Mouse (Mus musculus): ENCODE data around the gene Il17rd. TPM values are rescaled to one million over a fixed set of nuclear protein-coding genes. Genes with fewer than 3 reads are reported as not detected.

Gene Il17rd
- polyA plus RNA-seq, 1 experiment from 2014 or later, result 4.7 TPM

Other genes starting within 250 kb of the Il17rd start
- 0.12 TPM in 1 of 2 replicates, not detected in the other for gene Asb14, start 144.4 kb upstream of the Il17rd start, polyA plus RNA-seq (2014; fragmentation: Nextera tagmentation; extraction: Ambion mirVana)
- 35.5 and 38.5 TPM in 2 replicates for gene Appl1, start 67.7 kb upstream of the Il17rd start, polyA plus RNA-seq (2014; fragmentation: Nextera tagmentation; extraction: Ambion mirVana)
- gene Hesx1, start 44.5 kb upstream of the Il17rd start, polyA plus RNA-seq (2014; fragmentation: Nextera tagmentation; extraction: Ambion mirVana), result 0.39 TPM in 1 of 2 replicates, not detected in the other
- gene Arhgef3, start 76.0 kb downstream of the Il17rd start, polyA plus RNA-seq (2014; fragmentation: Nextera tagmentation; extraction: Ambion mirVana), result 2.2 and 2.6 TPM in 2 replicates